Mouse (Mus musculus): ENCODE data around the gene Edn3. TPM values are rescaled to one million over a fixed set of nuclear protein-coding genes. Genes with fewer than 3 reads are reported as not detected.

The Edn3 gene
- total and polyA plus RNA-seq, 3 experiments, result not detected

- in situ Hi-C loops (cut with MboI; ENCODE audit: low pct_ligation_motif_present, low pct_unique_long_range_greater_than_20kb, low sequenced_read_pairs), result no loop called here
- H3K27ac ChIP-seq (ENCODE audit: insufficient read depth, low read depth), result no peak overlapping the region
- H3K9ac ChIP-seq (ENCODE audit: insufficient read depth, low read depth), result no peak overlapping the region
- H3K9me3 ChIP-seq (replicated peaks; ENCODE audit: low read length), result no peaks in the 10 kb centered on the region
- H3K4me2 ChIP-seq (ENCODE audit: insufficient read depth, low read depth, poor library complexity, severe bottlenecking), result no peak overlapping the region
- no peaks in the 10 kb centered on the region for H3K79me2 ChIP-seq (replicated peaks; ENCODE audit: control insufficient read depth, extremely low read depth, insufficient read depth, poor library complexity, severe bottlenecking)
- H3K36me3 ChIP-seq (replicated peaks in 1 of 2; ENCODE audit: control insufficient read depth in 1 of 2, insufficient read depth in 1 of 2, low read length in 1 of 2), result no peaks in the 10 kb centered on the region
- H3K4me1 ChIP-seq (ENCODE audit: control insufficient read depth in 1 of 2, insufficient read depth in 2 of 2), result no peaks in the 10 kb centered on the region
- no peak overlapping the region for H3K4me3 ChIP-seq (replicated peaks in 1 of 3; ENCODE audit: low read depth in 2 of 3, low read length in 2 of 3, poor library complexity in 1 of 3)
- dilution Hi-C loops (cut with MboI; ENCODE audit: extremely low pct_ligation_motif_present, extremely low pct_unique_long_range_greater_than_20kb, low sequenced_read_pairs), result no loop called here
- DNase-seq (ENCODE audit: extremely low read depth), result no peak
- TF ChIP-seq GABPA (IDR thresholded peaks at IDR 0.05; ENCODE audit: insufficient replicate concordance, low read depth, low read length), result no peak
- TF ChIP-seq E2F4 (IDR thresholded peaks at IDR 0.05; ENCODE audit: insufficient replicate concordance, low read depth, low read length), result no peak
- H3K27me3 ChIP-seq (replicated peaks), result peaks cover 2% of the 10 kb centered on the region
Observed at GRCm38 (mm10) chr2:174793181-174793580, 32.8 kb downstream of the Edn3 start.

- Histone ChIP-seq H3K4me2 (ENCODE audit: insufficient read depth, low read depth, poor library complexity, severe bottlenecking) (no peak overlapping the region), H3K4me3 (replicated peaks in 1 of 3; ENCODE audit: low read depth in 2 of 3, low read length in 2 of 3, poor library complexity in 1 of 3) (no peak overlapping the region), H3K27me3 (replicated peaks) (peaks cover 2% of the 10 kb centered on the region), H3K27ac (ENCODE audit: insufficient read depth, low read depth) (no peak overlapping the region), H3K79me2 (replicated peaks; ENCODE audit: control insufficient read depth, extremely low read depth, insufficient read depth, poor library complexity, severe bottlenecking) (no peaks in the 10 kb centered on the region), H3K9me3 (replicated peaks; ENCODE audit: low read length) (no peaks in the 10 kb centered on the region), H3K4me1 (ENCODE audit: control insufficient read depth in 1 of 2, insufficient read depth in 2 of 2) (no peaks in the 10 kb centered on the region), H3K36me3 (replicated peaks in 1 of 2; ENCODE audit: control insufficient read depth in 1 of 2, insufficient read depth in 1 of 2, low read length in 1 of 2) (no peaks in the 10 kb centered on the region), H3K9ac (ENCODE audit: insufficient read depth, low read depth) (no peak overlapping the region)
- in situ Hi-C loops (cut with MboI; ENCODE audit: low pct_ligation_motif_present, low pct_unique_long_range_greater_than_20kb, low sequenced_read_pairs) (no loop called here), dilution Hi-C loops (cut with MboI; ENCODE audit: extremely low pct_ligation_motif_present, extremely low pct_unique_long_range_greater_than_20kb, low sequenced_read_pairs) (no loop called here)
- TF ChIP-seq SMC3 (IDR thresholded peaks at IDR 0.05; ENCODE audit: low read depth, low read length) (peak; percentile 48), ZNF384 (IDR thresholded peaks at IDR 0.05; ENCODE audit: low read depth, low read length) (no peak), ELF1 (IDR thresholded peaks at IDR 0.05; ENCODE audit: low read depth, low read length) (no peak), MAFK (IDR thresholded peaks at IDR 0.05; ENCODE audit: insufficient replicate concordance, low read length) (0 out of 2 replicates have a peak, but pooled peaks have one; percentile 12), JUND (conservative IDR thresholded peaks at IDR 0.05; ENCODE audit: low read depth, low read length) (no peak), CTCF (conservative IDR thresholded peaks at IDR 0.05 in 1 of 2, IDR thresholded peaks at IDR 0.05 in 1 of 2; ENCODE audit: low read depth in 2 of 2, low read length in 2 of 2) (peak in 1 of 2 experiments; percentile 70; a peak in 2 of 4 replicates), RAD21 (IDR thresholded peaks at IDR 0.05; ENCODE audit: low read depth, low read length) (peak; percentile 63), ETS1 (conservative IDR thresholded peaks at IDR 0.05; ENCODE audit: low read depth, low read length) (no peak)
- peak; percentile 25 for DNase-seq (ENCODE audit: extremely low read depth)
Observed at GRCm38 (mm10) chr2:174796998-174797397, 36.6 kb downstream of the Edn3 start.

GRCm38 (mm10) chr2:174797495-174798068, 37.2 kb downstream of the Edn3 start:
- H3K4me1 ChIP-seq (ENCODE audit: control insufficient read depth in 1 of 2, insufficient read depth in 2 of 2), result no peaks in the 10 kb centered on the region
- no peaks in the 10 kb centered on the region for H3K79me2 ChIP-seq (replicated peaks; ENCODE audit: control insufficient read depth, extremely low read depth, insufficient read depth, poor library complexity, severe bottlenecking)
- in situ Hi-C loops (cut with MboI; ENCODE audit: low pct_ligation_motif_present, low pct_unique_long_range_greater_than_20kb, low sequenced_read_pairs), result no loop called here
- H3K4me2 ChIP-seq (ENCODE audit: insufficient read depth, low read depth, poor library complexity, severe bottlenecking), result no peak overlapping the region
- no peak overlapping the region for H3K27ac ChIP-seq (ENCODE audit: insufficient read depth, low read depth)
- H3K4me3 ChIP-seq (replicated peaks in 1 of 3; ENCODE audit: low read depth in 2 of 3, low read length in 2 of 3, poor library complexity in 1 of 3), result no peak overlapping the region
- no peaks in the 10 kb centered on the region for H3K36me3 ChIP-seq (replicated peaks in 1 of 2; ENCODE audit: control insufficient read depth in 1 of 2, insufficient read depth in 1 of 2, low read length in 1 of 2)
- peaks cover 2% of the 10 kb centered on the region for H3K27me3 ChIP-seq (replicated peaks)
- no peak for DNase-seq (ENCODE audit: extremely low read depth)
- dilution Hi-C loops (cut with MboI; ENCODE audit: extremely low pct_ligation_motif_present, extremely low pct_unique_long_range_greater_than_20kb, low sequenced_read_pairs), result no loop called here
- TF ChIP-seq ZMIZ1 (IDR thresholded peaks at IDR 0.05; ENCODE audit: low read depth, low read length), result no peak
- TF ChIP-seq MEF2A (IDR thresholded peaks at IDR 0.05; ENCODE audit: borderline replicate concordance, low read depth, low read length), result no peak
- no peak for TF ChIP-seq RCOR1 (conservative IDR thresholded peaks at IDR 0.05; ENCODE audit: low read depth, low read length)
- no peak for TF ChIP-seq TBP (conservative IDR thresholded peaks at IDR 0.05; ENCODE audit: low read depth, low read length)
- H3K9me3 ChIP-seq (replicated peaks; ENCODE audit: low read length), result no peaks in the 10 kb centered on the region
- H3K9ac ChIP-seq (ENCODE audit: insufficient read depth, low read depth), result no peak overlapping the region
